Mouse (Mus musculus) heart, adult 2 months (tissue): ENCODE data around the gene Erp27. TPM values are rescaled to one million over a fixed set of nuclear protein-coding genes. Genes with fewer than 3 reads are reported as not detected.
A peak's percentile ranks its signal among the peaks of the same experiment; 100 is the strongest.

Source experiments
- DNase-seq, 2 experiments: peaks; one replicate each; pipeline ENCODE4 v3.0.0; 2021
- H3K27ac ChIP-seq: fragments of 200-600 bp; 2 replicates; pipeline ENCODE4 v1.8.1; 2022
- H3K27me3 ChIP-seq: fragments of 200-500 bp; 2 replicates; pipeline ENCODE4 v1.6.1; 2012; ENCODE audit warnings: mild to moderate bottlenecking, low read length, inconsistent platforms, mixed read lengths; ENCODE audit not compliant: control insufficient read depth, insufficient read depth
- H3K36me3 ChIP-seq: fragments of 200-500 bp; 2 replicates; pipeline ENCODE4 v1.6.1; 2012; ENCODE audit warnings: low read length, inconsistent platforms; ENCODE audit not compliant: control insufficient read depth, insufficient read depth
- H3K4me1 ChIP-seq: fragments of 200-500 bp; 2 replicates; pipeline ENCODE4 v1.6.1; 2011; ENCODE audit warnings: low read length; ENCODE audit not compliant: control insufficient read depth, insufficient read depth
- H3K4me3 ChIP-seq: fragments of 200-600 bp; 2 replicates; pipeline ENCODE4 v1.8.1; 2022
- H3K79me2 ChIP-seq: fragments of 200-500 bp; replicated peaks from 2 replicates; pipeline ENCODE4 v1.6.1; 2012; ENCODE audit warnings: mild to moderate bottlenecking, inconsistent platforms, low read length, moderate library complexity, mixed read lengths; ENCODE audit not compliant: control insufficient read depth, insufficient read depth
- H3K9ac ChIP-seq: fragments of 200-500 bp; 2 replicates; pipeline ENCODE4 v1.6.1; 2012; ENCODE audit warnings: low read depth, mild to moderate bottlenecking, control low read depth, inconsistent platforms, low read length, mixed read lengths
- CTCF ChIP-seq: fragments of 200-600 bp; IDR thresholded peaks from 2 replicates; pipeline ENCODE4 v1.8.1; 2022; ENCODE audit warnings: antibody characterized with exemption, mild to moderate bottlenecking, moderate library complexity
- EP300 ChIP-seq: fragments of 200-500 bp; IDR thresholded peaks from 2 replicates; pipeline ENCODE4 v1.6.1; 2011; ENCODE audit warnings: low read depth, low read length, control low read depth; ENCODE audit not compliant: insufficient read depth
- POLR2A ChIP-seq: fragments of 200-500 bp; IDR thresholded peaks from 2 replicates; pipeline ENCODE4 v1.6.1; 2011; ENCODE audit warnings: mild to moderate bottlenecking, low read depth, low read length, control low read depth; ENCODE audit not compliant: insufficient read depth
- WGBS: fragments of 180-500 bp; shearing (Covaris S2); methylation state at CpG from one replicate; pipeline ENCODE4 v1.1.7; 2018; 5-methylcytosine and 5-hydroxymethylcytosine counted together
- intact Hi-C: fragments of 180-260 bp; cut with DNase I; formaldehyde crosslinking; loops from one replicate; pipeline ENCODE4 v1.15.1; 2025
- polyA plus RNA-seq: library from polyadenylated mRNA; depleted of rRNA; stranded (reverse); fragments of >200 nt; gene quantifications from 2 replicates; pipeline ENCODE4 v1.2.3, GENCODE M21; 2012
- total RNA-seq, 2 experiments: library from RNA; stranded (reverse); gene quantifications; 2 replicates each; pipeline ENCODE4 v1.2.3; 2021

Erp27 gene
- total and polyA plus RNA-seq, 3 experiments = 0.51 TPM; not detected in 2

DNA sequence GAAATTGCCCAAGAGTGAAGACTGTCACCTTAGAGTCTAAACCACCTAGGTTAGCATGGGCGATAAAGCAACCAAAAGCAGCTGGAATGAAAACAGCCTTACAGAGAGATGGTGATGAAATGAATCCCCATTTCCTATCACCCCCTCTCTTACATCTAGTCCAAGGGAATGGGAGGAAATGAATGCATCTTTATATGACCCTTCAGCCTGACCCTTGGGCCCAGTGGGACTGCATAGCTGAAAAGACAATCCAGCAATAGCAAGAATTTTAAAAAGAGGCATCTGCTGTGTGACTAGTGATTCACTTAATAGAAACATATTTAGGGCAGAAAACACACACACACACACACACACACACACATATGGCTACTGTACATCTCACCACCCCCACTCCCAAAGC lies 5.6 kb upstream of the Erp27 start:
- H3K4me1 ChIP-seq = peaks cover 4% of the 10 kb centered on the region
- WGBS = 72% methylated on average over 1 of the region's 1 CpGs
- intact Hi-C loops = no loop called here
- no peak for DNase-seq
- H3K27ac ChIP-seq = no peak overlapping the region
- TF ChIP-seq CTCF (no peak), EP300 (no peak), POLR2A (no peak)
- no peak overlapping the region for H3K4me3 ChIP-seq
- H3K36me3 ChIP-seq = peaks cover 5% of the 10 kb centered on the region
- no peaks in the 10 kb centered on the region for H3K27me3 ChIP-seq
- no peak overlapping the region for H3K9ac ChIP-seq
- no peaks in the 10 kb centered on the region for H3K79me2 ChIP-seq

DNA sequence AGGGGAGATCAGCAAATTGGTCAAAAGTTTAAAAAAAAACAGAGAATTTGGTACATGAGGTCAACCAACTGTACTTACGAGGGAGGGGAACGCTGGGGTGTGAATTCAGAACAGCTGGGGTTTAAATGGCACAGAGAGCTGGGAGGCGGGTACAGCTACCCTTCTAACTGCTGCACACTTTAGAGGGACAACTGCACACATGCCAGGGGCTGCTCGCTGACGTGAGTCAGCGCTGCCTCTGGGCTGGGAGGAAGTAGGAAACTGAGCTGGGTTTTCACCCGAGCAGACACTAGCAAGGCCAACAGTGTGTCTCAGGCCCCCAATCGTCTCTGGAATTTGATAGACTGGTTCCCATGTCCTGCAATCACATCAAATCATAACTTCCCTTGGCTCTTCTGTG lies 3.1 kb upstream of the Erp27 start:
- no peak overlapping the region for H3K9ac ChIP-seq
- no peak overlapping the region for H3K27ac ChIP-seq
- H3K4me1 ChIP-seq = peaks cover 5% of the 10 kb centered on the region
- intact Hi-C loops = no loop called here
- no peak overlapping the region for H3K4me3 ChIP-seq
- H3K27me3 ChIP-seq = no peaks in the 10 kb centered on the region
- H3K79me2 ChIP-seq = no peaks in the 10 kb centered on the region
- TF ChIP-seq EP300 = no peak
- TF ChIP-seq POLR2A = no peak
- TF ChIP-seq CTCF = no peak
- no peaks in the 10 kb centered on the region for H3K36me3 ChIP-seq
- DNase-seq = no peak
- 57% methylated on average over 8 of the region's 8 CpGs for WGBS

DNA sequence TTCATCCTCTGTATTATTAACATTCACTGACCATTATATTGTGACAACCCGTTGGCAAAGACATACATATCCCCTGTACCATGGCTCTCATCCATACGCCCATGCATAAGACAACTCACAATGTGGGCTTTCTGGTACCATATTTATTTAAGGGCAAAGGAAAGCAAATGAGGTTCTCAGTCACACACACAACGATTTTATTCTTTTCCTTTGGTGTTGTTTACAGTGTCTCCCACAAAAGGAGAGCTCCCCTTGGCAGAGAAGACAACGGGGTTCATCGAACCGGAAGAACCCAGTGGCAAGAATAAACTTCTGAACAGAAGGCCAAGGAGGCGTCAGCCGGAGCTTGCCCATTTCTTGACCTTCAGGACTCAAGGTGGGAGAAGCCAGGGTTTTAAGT lies 1.6 kb upstream of the Erp27 start, which contains the start of gene Pde6h:
Pde6h (plus strand) TSS at position 301 of the 400 bp plus-strand sequence.
- Histone ChIP-seq H3K27me3 (no peaks in the 10 kb centered on the region), H3K36me3 (no peaks in the 10 kb centered on the region), H3K9ac (no peak within 1 kb of the TSS), H3K79me2 (no peaks in the 10 kb centered on the region), H3K27ac (no peak within 1 kb of the TSS), H3K4me1 (peaks cover 5% of the 10 kb centered on the region), H3K4me3 (no peak within 1 kb of the TSS)
- intact Hi-C loops = loop anchor here (5.0 kb wide), 1 partner anchor 44 kb away; no protein-coding TSS in a partner anchor
- TF ChIP-seq POLR2A (no peak), EP300 (no peak), CTCF (no peak)
- DNase-seq = no peak
- 93% methylated on average over 8 of the region's 8 CpGs for WGBS

DNA sequence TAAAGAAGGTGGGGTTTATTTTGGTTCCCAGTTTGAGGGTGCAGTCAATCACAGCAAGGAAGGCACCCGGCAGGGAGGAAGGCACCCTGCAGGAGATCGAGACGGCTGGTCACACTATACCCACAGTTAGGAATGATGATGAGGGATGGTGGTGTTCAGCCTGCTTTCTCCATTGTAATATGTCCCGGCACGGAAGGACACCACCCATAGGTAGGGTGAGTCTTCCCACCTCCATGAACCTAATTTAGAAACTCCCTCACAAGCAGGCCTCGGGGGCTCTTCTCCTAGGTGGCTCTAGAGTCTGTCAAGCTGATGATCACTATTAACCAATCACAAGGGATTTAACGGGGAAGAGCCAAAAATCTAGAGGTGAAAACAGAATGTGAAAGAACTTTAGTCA lies 891 bp upstream of the Erp27 start:
- H3K4me3 ChIP-seq = no peak overlapping the region
- 88% methylated on average over 7 of the region's 7 CpGs for WGBS
- H3K36me3 ChIP-seq = no peaks in the 10 kb centered on the region
- no peaks in the 10 kb centered on the region for H3K27me3 ChIP-seq
- intact Hi-C loops = loop anchor here (5.0 kb wide), 1 partner anchor 44 kb away; no protein-coding TSS in a partner anchor
- no peak overlapping the region for H3K9ac ChIP-seq
- DNase-seq = no peak
- peaks cover 5% of the 10 kb centered on the region for H3K4me1 ChIP-seq
- H3K79me2 ChIP-seq = no peaks in the 10 kb centered on the region
- H3K27ac ChIP-seq = no peak overlapping the region
- TF ChIP-seq CTCF = no peak
- TF ChIP-seq POLR2A = no peak
- TF ChIP-seq EP300 = no peak

DNA sequence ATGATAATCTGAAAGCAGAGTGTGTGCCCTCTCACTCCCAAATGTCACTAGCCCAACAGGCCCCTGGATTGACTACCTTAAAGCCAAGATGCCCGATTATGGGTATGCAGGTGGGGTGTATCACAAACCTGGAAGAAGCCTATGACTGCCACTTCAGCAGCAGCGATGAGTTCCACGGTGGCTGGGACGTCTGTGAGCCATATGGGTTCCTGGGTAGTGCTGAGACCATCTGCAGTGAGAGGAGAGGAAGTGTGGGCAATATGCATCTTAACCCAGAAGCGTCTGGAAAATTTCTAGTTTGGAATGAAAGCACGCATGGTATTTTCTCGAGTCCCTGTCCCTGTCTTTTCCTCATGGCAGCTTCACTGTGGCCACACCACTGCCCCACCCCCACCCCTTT lies 379 bp downstream of the Erp27 start:
- no peak for DNase-seq
- Histone ChIP-seq H3K4me3 (no peak overlapping the region), H3K9ac (no peak overlapping the region), H3K27me3 (no peaks in the 10 kb centered on the region), H3K36me3 (no peaks in the 10 kb centered on the region), H3K4me1 (peaks cover 5% of the 10 kb centered on the region), H3K79me2 (no peaks in the 10 kb centered on the region), H3K27ac (no peak overlapping the region)
- TF ChIP-seq EP300 (no peak), CTCF (no peak), POLR2A (no peak)
- 70% methylated on average over 7 of the region's 7 CpGs for WGBS
- intact Hi-C loops = loop anchor here (5.0 kb wide), 1 partner anchor 46 kb away; no protein-coding TSS in a partner anchor

- Histone ChIP-seq H3K27ac (peak overlapping the region; percentile 43), H3K27me3 (no peaks in the 10 kb centered on the region), H3K4me3 (no peak overlapping the region), H3K36me3 (no peaks in the 10 kb centered on the region), H3K9ac (peak overlapping the region; percentile 42), H3K79me2 (no peaks in the 10 kb centered on the region), H3K4me1 (peaks cover 7% of the 10 kb centered on the region)
- WGBS = 27% methylated on average over 16 of the region's 16 CpGs
- TF ChIP-seq POLR2A (no peak), CTCF (peak; percentile 96), EP300 (peak; percentile 64; the same call in 1 of the 2 replicates)
- peak; percentile 68 to 69 for DNase-seq
- intact Hi-C loops = loop anchor here (1.0 to 5.0 kb wide), 2 partner anchors 47 to 59 kb away; no protein-coding TSS in a partner anchor
Measured at GRCm38 (mm10) chr6:136920320-136921257, 1.4 kb downstream of the Erp27 start.
